Mouse (Mus musculus): ENCODE measurements around the gene Catsperg1.

GRCm38 (mm10) chr7:29236593-29236992 lies 22.8 kb upstream of the Catsperg1 start:
- no peak for TF ChIP-seq CTCF (IDR thresholded peaks at IDR 0.05; ENCODE audit: control insufficient read depth, insufficient read depth, insufficient replicate concordance, low read depth, low read length)
- no peak for TF ChIP-seq POLR2A (IDR thresholded peaks at IDR 0.05; ENCODE audit: control insufficient read depth, low read depth, low read length)
